Mouse (Mus musculus) lung, postnatal 0 days (tissue): ENCODE results near the gene Dhrs13.

Experiments
- CTCF ChIP-seq: IDR thresholded peaks from 2 replicates; pipeline ENCODE4 v1.5.1; 2016; ENCODE audit warnings: antibody characterized with exemption, mild to moderate bottlenecking
- EP300 ChIP-seq: IDR thresholded peaks from 2 replicates; pipeline ENCODE4 v1.6.1; 2016; ENCODE audit warnings: antibody characterized with exemption, mild to moderate bottlenecking, control low read depth

GRCm38 (mm10) chr11:78056946-78057345 lies 24.9 kb downstream of the Dhrs13 start:
- TF ChIP-seq CTCF (no peak), EP300 (no peak)
